Mouse (Mus musculus): ENCODE measurements around the gene Lexm.

The Lexm gene

GRCm38 (mm10) chr4:106624271-106624670, 7.2 kb upstream of the Lexm start:
- no peak for DNase-seq (ENCODE audit: low read depth, low spot score)

DNA sequence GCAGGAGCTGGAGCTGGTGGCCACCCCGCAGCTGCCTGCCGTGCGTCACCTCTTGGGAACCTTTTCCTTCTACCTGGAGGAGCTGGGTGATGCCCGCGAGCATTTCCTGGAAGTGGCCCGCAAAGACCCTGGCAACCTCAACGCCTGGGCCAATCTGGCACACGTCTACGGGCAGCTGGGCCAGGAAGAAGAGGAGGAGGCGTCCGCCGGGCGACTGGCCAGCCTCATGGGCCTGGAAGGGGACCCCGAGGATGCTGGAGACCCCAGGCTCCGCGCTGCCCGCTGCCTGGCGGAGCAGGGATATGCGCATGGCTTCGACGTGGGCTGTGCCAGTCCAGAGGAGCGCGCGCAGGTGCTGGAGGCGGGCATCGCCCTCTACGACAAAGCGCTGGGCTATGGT, 5.7 kb upstream of the Lexm start:
- no peak for DNase-seq (ENCODE audit: low read depth, low spot score)

DNA sequence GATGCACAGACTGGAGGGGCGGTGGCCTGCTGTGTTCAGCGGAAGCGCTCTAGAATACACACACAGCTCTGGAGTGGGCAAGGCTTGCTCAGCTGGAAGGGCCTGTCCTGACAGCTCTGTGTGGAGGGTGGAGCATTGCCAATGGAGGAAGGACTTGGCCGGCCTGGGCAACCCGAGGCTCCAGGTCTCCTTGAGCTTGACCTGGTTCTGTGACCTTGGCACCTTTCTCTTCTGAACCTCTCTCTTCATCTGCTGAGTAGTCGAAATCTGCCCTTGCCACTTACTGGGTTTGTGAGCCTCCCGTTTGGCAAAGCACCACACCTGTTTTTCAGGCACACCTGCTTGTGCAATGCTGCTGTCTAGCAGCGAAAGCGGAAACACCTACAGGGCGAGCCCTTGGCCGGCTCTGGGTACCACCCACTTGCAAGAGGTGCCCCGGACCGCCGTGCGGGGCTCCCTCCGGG, 5.0 kb upstream of the Lexm start, which contains the start of gene Ttc22:
Ttc22 (plus strand) TSS at position 403 of the 464 bp plus-strand sequence.
- no peak for DNase-seq (ENCODE audit: low read depth, low spot score)

GRCm38 (mm10) chr4:106621428-106621827, 4.4 kb upstream of the Lexm start:
- DNase-seq (ENCODE audit: low read depth, low spot score): no peak

- DNase-seq (ENCODE audit: low read depth, low spot score): no peak
Observed at GRCm38 (mm10) chr4:106618898-106619297, 1.9 kb upstream of the Lexm start.

GRCm38 (mm10) chr4:106615637-106616036, 1.4 kb downstream of the Lexm start:
- DNase-seq (ENCODE audit: low read depth, low spot score): no peak

DNA sequence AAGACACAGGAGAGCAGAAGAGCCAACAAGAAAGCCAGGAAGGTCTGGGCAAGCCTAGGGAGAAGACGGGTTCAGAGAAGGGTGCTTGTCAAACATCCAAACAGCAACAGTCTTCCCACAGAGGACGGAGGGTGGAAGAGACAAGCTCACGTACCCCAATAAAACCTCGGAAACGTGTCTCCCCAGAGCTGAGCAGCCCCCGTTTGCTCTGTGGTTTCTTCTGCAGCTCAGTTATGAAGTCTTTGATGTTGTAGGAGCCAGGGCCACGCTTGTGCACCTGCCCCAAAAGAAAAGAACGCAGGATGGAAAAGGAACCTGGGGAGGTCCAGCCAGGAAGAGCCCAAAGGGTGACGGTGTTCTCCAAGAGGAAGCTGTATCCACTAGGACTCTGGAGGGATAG, 2.2 kb downstream of the Lexm start:
- no peak for DNase-seq (ENCODE audit: low read depth, low spot score)

GRCm38 (mm10) chr4:106614180-106614797, 2.8 kb downstream of the Lexm start:
- DNase-seq (ENCODE audit: low read depth, low spot score): peak; percentile 70

- no peak for DNase-seq (ENCODE audit: low read depth, low spot score)
Observed at GRCm38 (mm10) chr4:106613560-106613959, 3.5 kb downstream of the Lexm start.

GRCm38 (mm10) chr4:106613105-106613504, 3.9 kb downstream of the Lexm start:
- no peak for DNase-seq (ENCODE audit: low read depth, low spot score)

DNA sequence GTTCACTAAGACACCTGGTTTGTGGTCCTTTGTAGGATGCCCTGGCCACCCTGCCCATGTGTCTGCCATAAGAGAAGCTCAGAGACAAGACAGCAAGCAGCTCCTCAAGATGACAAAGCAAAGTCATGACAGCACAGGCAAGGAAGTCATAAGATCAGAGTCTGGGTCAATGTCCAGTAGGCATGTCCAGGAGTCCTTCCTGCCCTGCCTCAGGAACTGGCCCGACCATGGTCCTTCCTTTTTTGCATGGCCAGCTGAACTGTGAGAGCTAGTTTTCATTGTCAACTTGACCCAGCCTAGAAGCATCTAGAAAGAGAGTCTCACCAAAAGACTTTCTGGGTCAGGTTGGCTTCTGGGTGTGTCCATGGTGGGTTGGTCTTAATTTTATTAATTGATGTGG, 9.1 kb downstream of the Lexm start:
- DNase-seq (ENCODE audit: low read depth, low spot score): no peak

- DNase-seq (ENCODE audit: low read depth, low spot score): no peak
Observed at GRCm38 (mm10) chr4:106606639-106607554, 10.1 kb downstream of the Lexm start.

- DNase-seq (ENCODE audit: low read depth, low spot score): peak; percentile 43
Observed at GRCm38 (mm10) chr4:106600770-106601169, 16.3 kb downstream of the Lexm start.

DNA sequence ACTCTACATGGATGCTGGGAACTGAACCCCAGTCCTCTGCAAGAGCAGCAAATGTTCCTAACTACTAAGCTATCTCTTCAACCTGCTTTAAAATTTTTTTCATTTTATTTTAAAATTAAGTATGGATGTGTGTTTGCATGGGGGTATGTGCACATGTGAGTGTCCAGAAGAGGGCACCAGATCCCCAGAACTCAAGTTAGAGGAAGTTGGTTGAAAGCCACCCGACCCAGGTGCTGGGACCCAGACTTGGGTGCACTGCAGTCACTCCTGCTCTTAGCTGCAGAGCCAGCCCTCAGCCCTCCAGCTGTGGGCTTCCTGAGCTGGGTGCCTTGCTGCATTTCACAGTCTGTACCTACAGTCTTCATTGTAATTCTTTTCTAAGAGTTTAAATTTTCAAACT, 17.6 kb downstream of the Lexm start:
- DNase-seq (ENCODE audit: low read depth, low spot score): peak; percentile 77

GRCm38 (mm10) chr4:106597741-106598140, 19.3 kb downstream of the Lexm start:
- DNase-seq (ENCODE audit: low read depth, low spot score): peak; percentile 63

DNA sequence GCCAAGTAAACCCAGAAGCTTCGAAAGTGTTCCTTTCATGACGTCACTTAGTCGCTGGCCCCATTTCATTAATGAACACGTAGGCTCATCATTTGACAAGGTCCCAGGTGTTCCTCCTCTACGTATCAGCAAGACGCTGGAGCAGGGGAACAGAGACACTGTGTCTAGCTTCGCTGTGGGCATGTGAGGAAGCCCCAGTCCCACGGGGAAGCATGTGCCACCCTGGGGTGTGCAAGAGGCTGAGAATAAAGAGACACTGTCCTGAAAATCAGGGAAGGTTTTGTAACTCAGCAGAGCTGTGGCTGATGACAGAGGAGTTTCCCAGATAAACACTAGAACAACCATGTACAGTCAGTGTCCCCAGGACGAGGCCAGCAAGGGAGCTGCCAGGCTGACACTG, 20.0 kb downstream of the Lexm start:
- DNase-seq (ENCODE audit: low read depth, low spot score): no peak

DNA sequence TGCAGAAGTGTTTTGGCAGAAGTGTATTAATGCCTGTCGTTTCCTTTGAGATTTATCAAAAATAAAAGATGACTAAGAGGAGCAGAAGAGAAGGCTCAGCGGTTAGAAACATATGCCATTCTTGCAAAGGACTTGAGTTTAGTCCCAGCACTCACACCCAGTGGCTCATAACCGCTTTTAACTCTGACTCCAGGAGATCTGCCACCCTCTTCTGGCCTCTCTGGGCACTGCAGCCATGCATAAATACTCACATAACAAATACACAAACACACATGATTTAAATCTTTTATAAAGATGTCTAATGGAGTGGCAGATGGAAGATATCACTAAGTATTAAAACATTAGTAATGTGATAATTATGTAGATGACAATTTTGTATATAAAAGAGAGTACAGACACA, 20.8 kb downstream of the Lexm start:
- peak; percentile 47 for DNase-seq (ENCODE audit: low read depth, low spot score)

GRCm38 (mm10) chr4:106593636-106594035, 23.4 kb downstream of the Lexm start:
- peak; percentile 35 for DNase-seq (ENCODE audit: low read depth, low spot score)

- DNase-seq (ENCODE audit: low read depth, low spot score): no peak
Observed at GRCm38 (mm10) chr4:106590871-106591270, 26.2 kb downstream of the Lexm start.

DNA sequence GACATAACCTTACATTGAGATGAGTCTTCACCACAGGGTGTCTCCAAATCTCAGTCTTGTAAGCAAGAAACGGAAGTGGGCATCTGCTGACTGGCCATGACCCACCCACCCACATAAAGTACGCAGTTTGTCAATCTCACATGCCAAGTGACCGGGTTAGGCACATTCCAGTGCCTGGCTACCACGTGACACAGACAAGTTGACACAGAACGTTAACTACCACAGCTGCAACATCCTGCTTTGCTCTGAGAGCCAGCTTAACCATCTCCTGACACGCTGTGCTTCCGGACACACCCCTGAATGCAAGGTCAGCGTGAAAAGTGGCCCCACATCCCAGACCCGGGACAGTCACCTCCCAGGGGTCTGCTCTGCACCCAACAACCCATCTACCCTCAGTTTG, 26.9 kb downstream of the Lexm start:
- peak; percentile 74 for DNase-seq (ENCODE audit: low read depth, low spot score)

DNA sequence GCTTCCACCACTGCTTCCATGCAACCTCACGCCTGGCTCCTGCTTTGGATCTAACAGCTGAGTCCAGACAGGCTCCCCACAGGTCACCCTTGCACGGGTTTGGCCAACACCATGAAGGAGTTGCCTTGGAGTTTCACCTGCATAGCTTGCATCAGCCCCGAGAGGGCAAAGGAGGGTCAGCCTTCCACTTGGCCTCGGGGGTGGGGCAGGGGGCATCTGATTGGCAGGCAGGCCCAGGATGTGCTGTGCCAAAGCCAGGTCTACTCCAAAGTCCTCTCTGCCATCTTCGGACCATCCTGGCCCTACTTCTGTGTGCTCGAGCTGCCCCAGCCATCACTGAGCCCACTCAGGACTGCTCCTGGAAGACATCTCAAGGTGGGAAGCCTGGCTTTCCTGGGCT, 30.0 kb downstream of the Lexm start:
- DNase-seq (ENCODE audit: low read depth, low spot score): no peak

GRCm38 (mm10) chr4:106584665-106585064, 32.4 kb downstream of the Lexm start:
- no peak for DNase-seq (ENCODE audit: low read depth, low spot score)

All from A20 (cell line).